Mouse (Mus musculus) adrenal gland, adult 2 months (tissue): ENCODE measurements around the gene Fam189b. TPM values are rescaled to one million over a fixed set of nuclear protein-coding genes. Genes with fewer than 3 reads are reported as not detected.
"Not testable (repeated sequence)": the region's sequence is repeated elsewhere in the genome, so short reads cannot be mapped to it uniquely, and the experiment has no call there.

Experiments used
- DNase-seq: peaks from one replicate; pipeline ENCODE4 v3.0.0; 2021
- polyA plus RNA-seq: library from polyadenylated mRNA; depleted of rRNA; stranded (reverse); fragments of >200 nt; gene quantifications from 2 replicates; pipeline ENCODE4 v1.2.3, GENCODE M21; 2012
- total RNA-seq, 2 experiments: library from RNA; stranded (reverse); gene quantifications; 2 replicates each; pipeline ENCODE4 v1.2.3; 2021

Gene Fam189b
- total and polyA plus RNA-seq, 3 experiments, result 15.2 to 80.2 (median 16.3) TPM

- no peak for DNase-seq
Measured at GRCm38 (mm10) chr3:89203142-89203514, 20.2 kb downstream of the Fam189b start.

GRCm38 (mm10) chr3:89206079-89206478 is 23.1 kb downstream of the Fam189b start:
- DNase-seq, result no peak

- no peak for DNase-seq
Measured at GRCm38 (mm10) chr3:89206695-89207094, 23.8 kb downstream of the Fam189b start.

GRCm38 (mm10) chr3:89208075-89208657 is 25.2 kb downstream of the Fam189b start:
- no peak for DNase-seq

GRCm38 (mm10) chr3:89208736-89209135 is 25.8 kb downstream of the Fam189b start:
- DNase-seq, result no peak

GRCm38 (mm10) chr3:89209731-89210130 is 26.8 kb downstream of the Fam189b start:
- DNase-seq, result no peak

GRCm38 (mm10) chr3:89210162-89210561 is 27.2 kb downstream of the Fam189b start:
- no peak for DNase-seq

- peak; percentile 64 for DNase-seq
Measured at GRCm38 (mm10) chr3:89210731-89211130, 27.8 kb downstream of the Fam189b start.

GRCm38 (mm10) chr3:89213803-89214530 is 31.0 kb downstream of the Fam189b start:
- DNase-seq, result peak; percentile 95

GRCm38 (mm10) chr3:89214681-89215411 is 31.9 kb downstream of the Fam189b start, which contains the start of gene Thbs3:
Thbs3 (plus strand) TSS chr3:89215180.
- DNase-seq, result no peak

GRCm38 (mm10) chr3:89215853-89216252 is 32.9 kb downstream of the Fam189b start:
- DNase-seq, result peak; percentile 77

- DNase-seq, result not testable (repeated sequence)
Measured at GRCm38 (mm10) chr3:89216407-89216806, 33.5 kb downstream of the Fam189b start.

GRCm38 (mm10) chr3:89218271-89218670 is 35.3 kb downstream of the Fam189b start:
- DNase-seq, result no peak

- DNase-seq, result no peak
Measured at GRCm38 (mm10) chr3:89219546-89219945, 36.6 kb downstream of the Fam189b start.

GRCm38 (mm10) chr3:89221167-89221566 is 38.2 kb downstream of the Fam189b start:
- no peak for DNase-seq

GRCm38 (mm10) chr3:89224796-89225195 is 41.9 kb downstream of the Fam189b start:
- DNase-seq, result no peak

GRCm38 (mm10) chr3:89225321-89225815 is 42.4 kb downstream of the Fam189b start:
- no peak for DNase-seq

- DNase-seq, result no peak
Measured at GRCm38 (mm10) chr3:89225918-89226317, 43.0 kb downstream of the Fam189b start.

GRCm38 (mm10) chr3:89226361-89226760 is 43.4 kb downstream of the Fam189b start:
- no peak for DNase-seq

- DNase-seq, result no peak
Measured at GRCm38 (mm10) chr3:89226900-89227299, 44.0 kb downstream of the Fam189b start, which contains the start of gene Mtx1. Mtx1 (minus strand) TSS chr3:89227088.

- DNase-seq, result peak; percentile 91
Measured at GRCm38 (mm10) chr3:89227307-89228179, 44.6 kb downstream of the Fam189b start.

- DNase-seq, result peak; percentile 92
Measured at GRCm38 (mm10) chr3:89228180-89228549, 45.2 kb downstream of the Fam189b start.
